Mouse (Mus musculus): ENCODE measurements around the gene Mpz.
A peak's percentile ranks its signal among the peaks of the same experiment; 100 is the strongest.
"Not testable (repeated sequence)": the region's sequence is repeated elsewhere in the genome, so short reads cannot be mapped to it uniquely, and the experiment has no call there.

Mpz gene

DNA sequence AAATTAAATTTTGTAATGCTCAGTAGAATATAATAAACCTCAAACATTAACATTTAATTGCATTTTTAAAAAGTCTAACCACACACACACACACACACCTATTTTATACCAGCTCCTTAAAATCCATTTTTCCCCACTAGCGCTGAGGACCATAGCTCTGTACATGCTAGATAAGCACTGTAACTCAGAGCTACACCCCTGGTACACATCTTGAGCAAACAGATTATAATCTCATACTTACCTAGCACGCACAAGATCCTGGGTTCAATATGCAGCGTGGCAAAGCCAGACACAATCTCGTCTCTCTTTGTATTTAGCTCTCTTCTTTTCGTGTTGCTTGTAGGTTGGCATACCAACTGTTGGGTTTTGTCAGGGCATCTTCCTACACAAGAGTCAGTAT lies 26.1 kb upstream of the Mpz start:
- no peak for DNase-seq (ENCODE audit: inconsistent age in 2 of 2, low spot score in 1 of 2)

DNA sequence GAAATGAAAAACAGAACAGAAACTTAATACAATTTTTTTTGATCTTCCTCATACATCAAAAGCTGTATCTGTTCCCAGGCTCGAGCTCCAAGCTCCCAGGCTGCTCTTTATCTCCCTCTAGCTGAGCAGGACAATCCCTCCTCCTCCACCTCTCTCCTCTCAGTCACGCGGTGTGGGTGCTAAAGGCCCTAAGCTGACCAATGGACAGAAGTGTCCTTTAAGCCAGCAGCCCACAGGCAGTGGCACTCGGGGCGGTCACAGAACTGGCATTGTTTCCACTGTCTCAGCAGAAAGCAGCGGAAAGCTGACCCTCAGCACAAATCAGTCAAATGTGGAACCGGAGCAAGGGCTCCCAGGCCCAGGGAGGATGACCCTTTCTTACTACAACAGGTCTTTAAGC lies 21.3 kb upstream of the Mpz start:
- DNase-seq (ENCODE audit: inconsistent age in 2 of 2, low spot score in 1 of 2): peak in 1 of 2 experiments; percentile 47

DNA sequence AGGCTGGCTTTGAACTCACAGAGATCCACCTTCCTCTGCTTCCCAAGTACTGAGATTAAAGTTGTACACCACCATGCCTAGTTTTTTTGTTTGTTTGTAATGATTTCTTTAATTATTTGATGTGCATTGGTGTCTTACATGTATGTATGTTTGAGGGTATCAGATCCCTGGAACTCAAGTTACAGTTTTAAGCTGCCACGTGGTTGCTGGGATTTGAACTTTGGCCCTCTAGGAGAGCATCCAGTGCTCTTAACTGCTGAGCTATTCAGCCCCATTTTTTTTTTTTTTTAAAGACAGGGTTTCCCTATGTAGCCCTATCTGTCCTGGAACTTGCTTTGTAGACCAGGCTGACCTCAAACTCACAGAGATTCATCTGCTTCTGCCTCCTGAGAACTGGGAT lies 19.5 kb upstream of the Mpz start:
- DNase-seq (ENCODE audit: inconsistent age in 2 of 2, low spot score in 1 of 2): no peak

DNA sequence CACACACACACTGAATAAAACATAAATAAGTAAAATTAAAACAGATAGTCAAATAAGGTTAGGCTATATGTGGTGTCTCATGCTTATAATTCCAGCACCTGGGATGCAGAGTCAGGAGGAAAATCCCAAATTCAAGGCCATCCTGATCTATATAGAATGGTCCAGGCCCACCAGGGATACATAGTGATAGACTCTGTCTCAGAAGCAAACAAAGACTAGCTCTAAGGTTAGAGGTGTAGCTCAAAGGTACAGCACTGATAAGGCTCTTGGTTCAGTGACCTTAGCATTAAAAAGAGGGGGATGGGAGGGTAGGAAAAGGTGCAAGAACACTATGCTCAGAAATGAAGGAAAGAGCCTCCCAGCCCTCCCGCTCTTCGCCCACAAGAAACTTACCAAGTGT lies 14.9 kb upstream of the Mpz start:
- DNase-seq (ENCODE audit: inconsistent age in 2 of 2, low spot score in 1 of 2): no peak

DNA sequence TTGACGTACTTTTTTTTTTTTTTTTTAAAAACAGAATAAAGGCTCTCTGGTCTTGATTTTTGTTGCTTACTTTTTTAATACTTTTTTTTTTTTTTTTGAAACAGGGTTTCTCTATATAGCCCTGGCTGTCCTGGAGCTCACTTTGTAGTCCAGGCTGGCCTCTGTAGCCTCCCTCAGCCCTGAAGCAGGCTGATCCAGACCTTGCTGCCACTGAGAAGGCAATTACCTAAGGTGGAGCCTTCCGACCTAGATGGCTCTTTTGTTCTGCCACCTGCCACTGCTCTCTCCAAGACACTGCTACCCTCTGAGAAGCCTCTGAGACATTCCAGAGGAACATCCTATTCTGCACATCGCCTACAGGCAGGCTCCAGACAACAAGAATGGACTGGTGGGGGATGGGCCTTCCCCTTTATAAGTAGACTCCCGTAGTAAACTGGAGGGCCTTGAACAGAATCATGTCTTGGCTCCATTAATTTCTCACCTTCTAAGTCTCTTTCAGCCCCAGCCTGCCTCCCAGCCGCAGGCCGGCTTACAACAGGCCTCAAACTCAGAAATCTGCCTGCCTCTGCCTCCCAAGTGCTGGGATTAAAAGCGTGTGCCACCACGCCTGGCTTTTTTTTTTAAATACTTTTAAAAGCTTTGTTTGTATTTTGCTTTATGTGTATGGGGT lies 12.9 kb upstream of the Mpz start:
- DNase-seq (ENCODE audit: inconsistent age in 2 of 2, low spot score in 1 of 2): not testable (repeated sequence)

DNA sequence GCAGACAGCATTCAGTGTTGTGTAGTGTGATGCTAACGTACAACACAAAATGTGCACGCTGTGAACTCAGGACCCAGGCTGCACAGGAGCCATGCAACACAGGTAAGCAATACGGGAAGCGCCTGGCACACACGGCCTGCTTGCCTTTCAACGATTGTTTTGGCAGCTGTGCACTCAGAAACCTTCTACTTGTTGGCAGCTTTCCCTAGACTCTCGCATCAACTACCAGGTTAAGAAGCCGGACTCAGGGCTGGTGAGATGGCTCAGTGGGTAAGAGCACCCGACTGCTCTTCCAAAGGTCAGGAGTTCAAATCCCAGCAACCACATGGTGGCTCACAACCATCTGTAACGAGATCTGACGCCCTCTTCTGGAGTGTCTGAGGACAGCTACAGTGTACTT lies 7.5 kb upstream of the Mpz start:
- DNase-seq (ENCODE audit: inconsistent age in 2 of 2, low spot score in 1 of 2): not testable (repeated sequence)

DNA sequence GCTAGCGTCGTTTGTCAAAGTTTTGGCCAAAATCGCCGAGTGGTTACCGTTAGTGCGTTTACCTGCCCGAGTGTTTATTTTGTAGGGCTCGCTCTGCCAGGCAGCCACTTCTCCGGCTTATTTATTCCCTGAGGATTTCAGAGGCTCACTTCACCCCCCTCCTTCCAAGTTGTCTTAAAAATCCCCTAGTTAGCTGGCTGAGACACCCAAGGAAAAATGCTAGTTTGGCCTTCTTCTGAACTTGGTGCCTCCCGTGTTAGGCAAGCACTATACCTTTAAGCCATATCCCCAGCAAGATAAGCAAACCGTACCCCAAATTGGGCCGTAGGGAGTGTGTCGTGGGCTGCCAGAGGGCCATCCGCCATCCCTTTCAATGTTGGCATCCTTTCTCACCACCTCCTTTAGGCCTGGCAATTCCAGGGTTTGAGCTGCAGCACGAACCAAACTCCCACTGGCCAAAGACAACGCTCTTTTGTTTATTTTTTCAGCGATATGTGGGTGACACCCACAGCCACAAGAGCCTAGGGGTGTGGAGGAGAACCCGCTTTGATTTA lies 404 bp downstream of the Mpz start:
- DNase-seq (ENCODE audit: inconsistent age in 2 of 2, low spot score in 1 of 2): peak in 1 of 2 experiments; percentile 36

DNA sequence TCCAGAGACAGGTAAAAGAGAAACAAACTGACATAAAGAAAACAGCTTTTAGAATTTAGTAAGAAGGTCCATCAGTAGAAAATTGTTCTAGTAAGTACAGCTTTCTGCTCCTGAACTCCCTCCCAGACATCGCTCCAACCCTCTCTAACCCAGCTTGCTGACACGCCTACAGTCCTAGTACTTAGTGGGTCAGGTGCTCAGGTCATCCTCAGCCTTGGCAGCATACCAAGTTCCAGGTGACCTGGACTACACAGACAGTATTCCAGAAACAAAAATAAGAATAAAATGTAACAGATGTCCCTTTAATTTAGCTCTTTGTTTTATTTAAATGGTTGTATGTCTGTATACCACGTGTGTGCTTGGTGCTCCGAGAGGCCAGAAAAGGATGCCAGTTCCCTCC lies 1.5 kb downstream of the Mpz start:
- no peak for DNase-seq (ENCODE audit: inconsistent age in 2 of 2, low spot score in 1 of 2)

DNA sequence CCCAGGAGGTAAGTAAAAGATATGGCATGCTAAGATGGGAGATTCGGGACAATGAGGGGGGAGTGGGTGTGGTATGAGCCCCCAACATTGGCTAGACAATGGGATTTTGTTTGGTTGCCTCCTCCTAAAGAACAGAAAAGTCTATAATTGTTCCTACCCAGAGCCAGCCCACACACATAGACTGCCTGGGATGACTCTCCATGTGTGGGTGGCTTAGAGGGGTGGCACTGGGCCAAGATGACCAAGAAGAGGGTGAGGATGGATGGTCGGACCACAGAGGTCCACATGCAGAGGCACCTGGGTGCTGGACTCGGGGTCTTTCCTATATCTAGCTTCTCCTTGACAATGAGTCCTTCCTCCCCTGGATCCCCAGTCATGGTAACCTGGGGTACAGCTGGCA lies 6.1 kb downstream of the Mpz start:
- no peak for DNase-seq (ENCODE audit: inconsistent age in 2 of 2, low spot score in 1 of 2)

DNA sequence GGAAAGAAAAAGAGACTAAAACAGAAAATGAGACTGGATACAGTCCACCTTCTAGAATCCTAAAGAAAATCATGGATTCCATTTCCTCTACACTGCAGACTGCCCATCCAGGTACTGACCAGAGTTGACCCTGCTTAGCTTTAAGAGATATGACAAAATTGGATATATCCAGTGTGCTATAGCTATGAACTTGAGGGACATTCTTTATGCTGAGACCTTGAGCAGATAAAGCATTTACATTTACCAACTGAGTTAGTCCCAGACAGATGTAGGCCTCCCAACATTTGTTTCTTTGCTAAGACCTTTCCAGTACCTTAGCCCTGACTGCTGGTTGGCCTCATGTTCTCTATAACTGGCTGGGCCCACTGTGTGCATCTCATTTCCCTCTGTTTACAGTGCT lies 7.5 kb downstream of the Mpz start:
- DNase-seq (ENCODE audit: inconsistent age in 2 of 2, low spot score in 1 of 2): no peak

DNA sequence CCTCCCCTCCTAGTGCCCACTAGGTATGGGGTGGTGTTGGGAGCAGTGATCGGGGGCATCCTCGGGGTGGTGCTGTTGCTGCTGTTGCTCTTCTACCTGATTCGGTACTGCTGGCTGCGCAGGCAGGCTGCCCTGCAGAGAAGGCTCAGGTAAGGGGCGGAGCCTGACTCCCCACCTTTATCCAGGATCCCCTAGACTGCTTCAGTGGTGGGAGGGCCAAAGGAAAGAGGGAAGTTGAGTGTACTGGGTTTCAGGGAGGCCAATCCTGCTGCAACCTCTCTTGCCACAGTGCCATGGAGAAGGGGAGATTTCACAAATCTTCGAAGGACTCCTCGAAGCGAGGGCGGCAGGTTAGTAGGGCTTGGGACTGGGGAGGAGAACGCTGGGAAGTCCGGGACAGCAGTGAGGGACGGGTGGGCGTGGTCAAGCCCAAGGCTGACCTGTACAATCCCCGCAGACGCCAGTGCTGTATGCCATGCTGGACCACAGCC lies 9.0 kb downstream of the Mpz start:
- peak; percentile 34 to 69 for DNase-seq (ENCODE audit: inconsistent age in 2 of 2, low spot score in 1 of 2)

DNA sequence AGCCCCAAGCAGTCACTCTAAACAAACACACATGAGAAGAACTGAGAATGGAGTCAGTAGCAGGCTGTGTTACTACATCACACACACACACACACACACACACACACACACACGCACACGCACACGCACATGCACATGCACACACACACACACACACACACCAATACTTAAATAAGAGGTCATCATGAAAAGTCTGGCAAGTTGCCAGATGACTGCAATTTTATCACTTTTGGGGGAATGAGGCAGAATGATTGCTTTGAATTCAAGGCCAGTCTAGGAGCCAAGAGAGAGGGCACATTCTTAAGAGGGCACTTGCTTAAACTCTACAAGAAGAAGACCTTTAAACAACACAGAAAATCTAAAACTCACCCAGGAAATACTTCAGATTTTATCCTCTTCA lies 12.0 kb downstream of the Mpz start:
- peak; percentile 22 to 81 for DNase-seq (ENCODE audit: inconsistent age in 2 of 2, low spot score in 1 of 2)

DNA sequence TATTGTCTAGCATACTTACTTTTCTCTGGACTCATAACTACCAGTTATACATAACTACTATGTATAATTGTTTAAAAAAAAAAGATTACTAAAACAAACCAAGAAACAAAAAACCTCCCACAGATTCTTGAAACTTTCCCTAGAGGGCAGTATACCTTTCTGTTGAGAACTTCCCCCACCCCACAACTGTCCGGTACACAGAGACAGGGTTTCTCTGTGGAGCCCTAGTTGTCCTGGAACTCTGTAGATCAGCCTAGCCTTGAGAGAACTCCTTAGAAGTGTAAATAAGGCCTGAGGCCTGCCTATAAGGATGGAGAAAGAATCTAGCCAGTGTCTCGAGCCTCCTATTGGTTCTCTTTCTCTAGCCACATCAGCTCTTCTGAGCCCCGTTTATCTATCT lies 13.7 kb downstream of the Mpz start:
- DNase-seq (ENCODE audit: inconsistent age in 2 of 2, low spot score in 1 of 2): peak in 1 of 2 experiments; percentile 76

DNA sequence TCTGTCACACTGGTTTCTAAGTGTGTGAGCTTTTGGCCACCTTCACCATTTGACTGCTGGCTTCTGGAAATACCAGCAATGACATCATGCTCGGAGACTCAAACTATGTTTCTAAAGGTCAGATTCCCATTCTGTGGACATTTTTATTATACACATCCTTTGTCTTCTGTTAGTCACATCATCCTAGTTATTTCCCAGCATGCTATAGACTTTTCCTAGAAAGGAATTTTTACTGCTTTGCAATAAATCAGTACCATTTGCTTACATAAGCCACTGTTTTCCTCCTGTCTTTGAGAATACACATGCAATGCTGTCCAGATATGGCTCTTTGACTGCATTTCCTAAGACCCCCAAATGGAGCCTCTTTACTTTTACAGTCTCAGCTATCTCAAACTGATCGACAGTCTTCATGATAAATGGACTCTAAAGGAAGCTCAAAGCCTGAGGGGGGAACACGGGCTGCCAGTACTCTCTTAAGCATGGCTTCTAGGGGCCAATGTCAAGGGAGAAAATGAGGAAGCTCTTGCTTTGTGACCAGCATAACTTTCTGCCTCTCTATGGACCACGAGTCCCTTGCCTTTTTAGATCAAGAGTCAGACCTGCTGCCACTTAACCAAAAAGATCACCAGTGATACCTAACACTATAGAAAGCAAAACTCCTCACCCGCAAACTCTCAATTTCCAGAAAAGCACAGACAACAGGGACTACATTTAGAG lies 15.3 kb downstream of the Mpz start:
- peak in 1 of 2 experiments; percentile 35 for DNase-seq (ENCODE audit: inconsistent age in 2 of 2, low spot score in 1 of 2)

DNA sequence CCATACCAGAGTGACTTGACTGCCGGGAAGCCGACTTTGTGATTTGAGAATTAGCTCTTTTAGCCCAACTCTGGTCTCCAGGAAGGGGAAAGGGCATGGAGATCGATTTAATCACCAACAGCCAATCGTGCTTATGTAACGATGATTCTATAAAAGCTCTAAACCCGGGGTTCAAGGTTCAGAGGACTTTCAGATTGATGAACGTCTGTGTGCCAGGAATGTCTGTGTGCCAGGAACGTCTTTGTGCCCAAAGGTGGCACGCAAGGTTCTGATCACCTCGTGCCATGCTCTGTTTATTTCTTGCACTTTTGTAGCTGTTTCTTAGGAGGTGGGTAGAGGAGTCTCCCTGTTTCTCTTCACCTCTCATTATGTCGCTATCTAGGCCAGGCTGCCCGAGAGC lies 18.4 kb downstream of the Mpz start:
- peak in 1 of 2 experiments; percentile 45 for DNase-seq (ENCODE audit: inconsistent age in 2 of 2, low spot score in 1 of 2)

DNA sequence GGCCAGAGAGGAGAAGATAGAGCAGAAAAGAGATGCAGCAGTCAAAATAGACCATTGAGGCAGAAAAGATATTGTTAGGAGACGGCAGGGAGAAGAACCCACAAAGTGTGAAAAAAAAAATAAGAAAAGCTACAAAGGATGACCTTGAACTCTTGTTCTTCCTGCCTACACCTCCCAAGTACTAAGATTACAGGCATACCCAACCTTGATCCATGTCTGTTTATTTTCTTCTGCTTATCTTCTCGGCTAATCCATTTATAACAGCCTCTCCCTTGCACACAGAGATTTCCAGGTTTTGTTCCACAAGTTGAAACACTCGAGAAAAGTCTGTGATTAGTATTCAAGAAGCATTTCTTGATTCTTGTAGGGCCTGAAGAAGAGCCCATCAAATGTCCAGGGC lies 19.4 kb downstream of the Mpz start:
- no peak for DNase-seq (ENCODE audit: inconsistent age in 2 of 2, low spot score in 1 of 2)

DNA sequence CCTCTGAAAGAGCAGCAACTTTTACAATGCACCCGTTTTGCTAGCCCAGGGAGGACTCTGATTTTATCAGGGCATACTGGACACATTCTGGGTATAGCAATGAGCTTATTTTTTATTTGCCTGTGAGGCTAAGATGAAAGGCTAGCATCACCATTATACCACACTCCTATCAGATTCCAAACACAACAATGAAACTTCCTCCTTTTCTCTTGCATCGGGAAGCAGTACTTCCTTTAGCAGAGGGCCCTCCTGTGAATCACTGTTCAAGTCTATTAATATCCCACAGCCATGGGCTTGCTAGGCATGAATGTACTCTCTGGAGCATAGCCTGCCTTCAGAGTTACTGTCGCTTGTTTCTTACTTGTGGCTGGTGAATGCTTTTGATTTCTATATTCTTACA lies 20.6 kb downstream of the Mpz start:
- DNase-seq (ENCODE audit: inconsistent age in 2 of 2, low spot score in 1 of 2): peak in 1 of 2 experiments; percentile 49

DNA sequence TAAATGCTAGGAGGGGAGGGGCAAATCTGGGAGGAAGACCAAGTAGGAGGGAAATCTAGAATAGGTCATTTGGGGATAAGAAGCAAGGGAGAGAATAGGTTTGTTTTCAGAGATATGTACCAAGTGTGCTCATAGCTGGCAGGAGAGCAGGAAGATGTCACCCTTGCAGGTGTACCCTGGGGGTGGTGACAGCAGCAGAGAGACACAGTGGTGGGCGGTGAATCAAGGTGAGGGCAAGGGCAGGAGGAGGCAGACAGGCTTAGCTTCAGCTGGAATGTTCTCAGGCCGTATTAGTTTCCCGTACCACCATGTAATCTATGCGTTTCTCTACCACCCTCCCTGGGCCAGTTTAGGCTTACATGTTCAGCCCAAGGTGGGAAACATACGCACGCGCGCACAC lies 22.3 kb downstream of the Mpz start:
- no peak for DNase-seq (ENCODE audit: inconsistent age in 2 of 2, low spot score in 1 of 2)

DNA sequence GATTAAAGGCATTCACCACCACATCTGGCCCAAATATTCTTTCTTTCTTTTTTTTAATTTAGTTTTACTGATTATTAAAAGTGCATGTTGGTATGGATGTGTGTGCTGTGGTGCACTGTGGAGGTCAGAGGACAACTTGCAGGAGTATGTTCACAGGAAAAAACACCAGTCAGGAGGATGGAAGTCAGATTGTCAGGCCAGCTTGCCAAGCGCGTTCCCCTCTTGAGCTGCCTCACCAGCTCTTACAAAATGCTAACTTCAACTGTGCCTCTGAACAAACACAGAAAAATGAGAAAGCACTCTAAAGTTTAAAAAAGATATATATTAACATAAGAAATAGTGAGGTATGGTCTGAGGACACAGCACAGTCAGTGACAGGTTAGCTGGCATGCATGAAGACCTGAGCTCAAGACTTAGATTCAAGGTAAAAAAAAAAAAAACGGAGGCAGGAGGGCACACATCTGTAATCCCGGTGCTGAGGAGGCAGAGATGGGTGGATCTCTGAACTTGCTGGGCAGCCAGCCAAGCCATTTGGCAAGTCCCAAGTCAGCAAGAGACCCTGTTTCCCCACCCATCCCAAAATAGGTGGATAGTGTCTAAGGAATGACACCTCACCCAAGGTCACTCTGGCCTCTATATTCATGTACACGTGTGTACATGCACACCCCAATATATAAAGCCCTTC lies 29.1 kb downstream of the Mpz start:
- DNase-seq (ENCODE audit: inconsistent age in 2 of 2, low spot score in 1 of 2): peak in 1 of 2 experiments; percentile 45

DNA sequence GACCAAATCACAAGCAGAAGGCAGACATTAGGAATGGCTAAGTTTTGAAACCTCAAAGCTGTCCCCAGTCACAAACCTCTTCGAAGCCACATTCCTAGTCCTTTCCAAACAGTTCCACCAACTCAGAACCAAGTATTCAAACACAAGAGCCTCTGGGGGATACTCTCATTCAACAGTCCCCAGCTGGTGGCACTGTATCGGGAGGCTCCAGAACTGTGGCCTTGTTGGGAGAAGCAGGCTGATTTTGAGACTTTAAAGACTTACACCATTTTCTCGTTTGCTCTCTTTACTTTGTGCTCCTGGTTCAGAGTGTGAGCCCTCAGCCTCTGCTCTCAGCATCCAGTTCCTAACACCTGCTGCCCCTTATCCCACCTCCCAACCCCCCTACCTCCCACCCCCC lies 32.5 kb downstream of the Mpz start:
- no peak for DNase-seq (ENCODE audit: inconsistent age in 2 of 2, low spot score in 1 of 2)

DNA sequence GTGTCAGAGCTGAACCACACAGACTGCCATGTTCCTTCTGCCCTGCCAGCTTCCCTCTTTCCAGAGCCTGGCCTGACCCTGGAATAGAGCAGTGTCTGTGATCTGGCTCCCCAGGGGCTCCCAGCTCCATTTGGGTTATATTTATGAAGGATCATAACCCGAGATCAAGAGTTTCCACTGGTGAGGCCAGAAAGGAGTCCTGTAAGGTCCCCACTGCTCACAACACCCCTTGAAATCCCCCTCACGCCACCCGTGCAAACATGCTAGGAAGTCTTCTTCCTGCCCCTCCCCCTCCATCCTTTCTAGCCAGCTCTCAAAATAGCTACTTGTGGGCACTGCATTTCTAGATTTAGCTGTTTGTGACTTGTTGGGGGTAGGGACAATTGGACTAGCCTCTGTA lies 33.1 kb downstream of the Mpz start:
- DNase-seq (ENCODE audit: inconsistent age in 2 of 2, low spot score in 1 of 2): peak; percentile 44 to 64

DNA sequence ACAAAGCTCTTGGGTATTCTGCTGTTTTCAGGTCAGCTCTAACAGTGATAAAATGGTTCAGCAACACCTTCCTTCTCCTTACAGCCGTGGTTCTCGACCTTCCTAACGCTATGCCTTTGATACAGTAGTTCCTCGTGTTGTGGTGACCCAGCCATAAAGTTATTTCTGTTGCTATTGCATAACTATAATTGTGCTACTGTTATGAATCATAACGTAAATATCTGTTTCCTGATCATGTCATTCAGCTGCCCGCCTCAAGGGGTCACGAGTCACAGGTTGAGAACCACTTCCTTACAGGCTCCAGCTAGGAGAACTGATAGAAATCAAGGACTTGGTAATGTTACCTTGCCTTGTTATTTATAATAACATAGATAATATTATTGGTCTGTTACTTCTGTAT lies 33.8 kb downstream of the Mpz start:
- peak; percentile 45 to 79 for DNase-seq (ENCODE audit: inconsistent age in 2 of 2, low spot score in 1 of 2)

Measured in adrenal gland, adult (tissue).